Mouse (Mus musculus) adrenal gland, adult 8-10 months (tissue): ENCODE data around the gene 2900011O08Rik. TPM values are rescaled to one million over a fixed set of nuclear protein-coding genes. Genes with fewer than 3 reads are reported as not detected.

ENCODE experiments used
- DNase-seq: peaks from one replicate; pipeline ENCODE4 v3.0.0; 2022
- total RNA-seq, 4 experiments: library from RNA; stranded (reverse); gene quantifications; 2 replicates each; pipeline ENCODE4 v1.2.4; 2022

The 2900011O08Rik gene
- total RNA-seq, 4 experiments from 2014 or later = 1.2 to 4.5 (median 2.6) TPM

- no peak for DNase-seq
These were observed 18.3 kb downstream of the 2900011O08Rik start for GRCm38 (mm10) chr16:14004726-14005125.

GRCm38 (mm10) chr16:14005266-14005665 is 18.9 kb downstream of the 2900011O08Rik start:
- DNase-seq = no peak

- DNase-seq = no peak
These were observed 21.7 kb downstream of the 2900011O08Rik start for GRCm38 (mm10) chr16:14008081-14008480.

- no peak for DNase-seq
These were observed 22.3 kb downstream of the 2900011O08Rik start for GRCm38 (mm10) chr16:14008708-14009107.

GRCm38 (mm10) chr16:14009966-14010365 is 23.6 kb downstream of the 2900011O08Rik start:
- no peak for DNase-seq

- DNase-seq = no peak
These were observed 30.9 kb downstream of the 2900011O08Rik start for GRCm38 (mm10) chr16:14017306-14017705.

GRCm38 (mm10) chr16:14021166-14021822 is 34.9 kb downstream of the 2900011O08Rik start:
- no peak for DNase-seq

- no peak for DNase-seq
These were observed 38.9 kb downstream of the 2900011O08Rik start for GRCm38 (mm10) chr16:14025091-14025990.

- no peak for DNase-seq
These were observed 42.7 kb downstream of the 2900011O08Rik start for GRCm38 (mm10) chr16:14029072-14029471.

GRCm38 (mm10) chr16:14029851-14030250 is 43.4 kb downstream of the 2900011O08Rik start:
- peak; percentile 54 for DNase-seq

GRCm38 (mm10) chr16:14030650-14031049 is 44.2 kb downstream of the 2900011O08Rik start:
- DNase-seq = no peak

GRCm38 (mm10) chr16:14033076-14033475 is 46.7 kb downstream of the 2900011O08Rik start:
- DNase-seq = no peak

- DNase-seq = no peak
These were observed 56.0 kb downstream of the 2900011O08Rik start for GRCm38 (mm10) chr16:14042421-14042820.

- no peak for DNase-seq
These were observed 58.3 kb downstream of the 2900011O08Rik start for GRCm38 (mm10) chr16:14044695-14045094.

- DNase-seq = no peak
These were observed 59.9 kb downstream of the 2900011O08Rik start for GRCm38 (mm10) chr16:14046224-14046756.

- DNase-seq = no peak
These were observed 65.8 kb downstream of the 2900011O08Rik start for GRCm38 (mm10) chr16:14052221-14052620.

- DNase-seq = no peak
These were observed 66.7 kb downstream of the 2900011O08Rik start for GRCm38 (mm10) chr16:14053116-14053515.

- no peak for DNase-seq
These were observed 68.9 kb downstream of the 2900011O08Rik start for GRCm38 (mm10) chr16:14055271-14055670.

GRCm38 (mm10) chr16:14056734-14057133 is 70.3 kb downstream of the 2900011O08Rik start:
- DNase-seq = no peak

GRCm38 (mm10) chr16:14058541-14058940 is 72.1 kb downstream of the 2900011O08Rik start:
- no peak for DNase-seq

- no peak for DNase-seq
These were observed 72.9 kb downstream of the 2900011O08Rik start for GRCm38 (mm10) chr16:14059118-14059854.

- DNase-seq = no peak
These were observed 73.5 kb downstream of the 2900011O08Rik start for GRCm38 (mm10) chr16:14059869-14060268.
